Mouse (Mus musculus) fibroblast of lung, adult 2 months (primary cell): ENCODE data around the gene Fcrl5.

Experiments
- DNase-seq: peaks from one replicate; pipeline ENCODE4 v3.0.0-alpha.2; 2011; ENCODE audit warnings: low read depth

Gene Fcrl5

GRCm38 (mm10) chr3:87500088-87501055 is 64.8 kb downstream of the Fcrl5 start:
- DNase-seq, result no peak

GRCm38 (mm10) chr3:87501151-87501550 is 65.6 kb downstream of the Fcrl5 start:
- DNase-seq, result no peak

GRCm38 (mm10) chr3:87502771-87503170 is 67.2 kb downstream of the Fcrl5 start:
- no peak for DNase-seq

- no peak for DNase-seq
Measured at GRCm38 (mm10) chr3:87504330-87504729, 68.8 kb downstream of the Fcrl5 start.

GRCm38 (mm10) chr3:87504749-87505425 is 69.3 kb downstream of the Fcrl5 start:
- no peak for DNase-seq

GRCm38 (mm10) chr3:87506456-87507416 is 71.2 kb downstream of the Fcrl5 start:
- no peak for DNase-seq

GRCm38 (mm10) chr3:87508205-87508901 is 72.8 kb downstream of the Fcrl5 start:
- no peak for DNase-seq

- DNase-seq, result no peak
Measured at GRCm38 (mm10) chr3:87509061-87509460, 73.5 kb downstream of the Fcrl5 start.

- DNase-seq, result no peak
Measured at GRCm38 (mm10) chr3:87510832-87511231, 75.3 kb downstream of the Fcrl5 start.

- no peak for DNase-seq
Measured at GRCm38 (mm10) chr3:87511971-87512765, 76.6 kb downstream of the Fcrl5 start.

- DNase-seq, result no peak
Measured at GRCm38 (mm10) chr3:87515567-87516081, 80.1 kb downstream of the Fcrl5 start.

- no peak for DNase-seq
Measured at GRCm38 (mm10) chr3:87518425-87518824, 82.9 kb downstream of the Fcrl5 start.

GRCm38 (mm10) chr3:87521126-87521525 is 85.6 kb downstream of the Fcrl5 start:
- DNase-seq, result no peak

GRCm38 (mm10) chr3:87521833-87522232 is 86.3 kb downstream of the Fcrl5 start:
- no peak for DNase-seq

- DNase-seq, result no peak
Measured at GRCm38 (mm10) chr3:87523701-87524100, 88.1 kb downstream of the Fcrl5 start.

- peak; percentile 37 for DNase-seq
Measured at GRCm38 (mm10) chr3:87525043-87525836, 89.7 kb downstream of the Fcrl5 start, which contains the start of gene Etv3. Etv3 (plus strand) TSS chr3:87525407.

GRCm38 (mm10) chr3:87525837-87526570 is 90.4 kb downstream of the Fcrl5 start:
- no peak for DNase-seq

- no peak for DNase-seq
Measured at GRCm38 (mm10) chr3:87527139-87527538, 91.6 kb downstream of the Fcrl5 start.

- no peak for DNase-seq
Measured at GRCm38 (mm10) chr3:87528021-87528420, 92.4 kb downstream of the Fcrl5 start.
